In the genomic region with DNA sequence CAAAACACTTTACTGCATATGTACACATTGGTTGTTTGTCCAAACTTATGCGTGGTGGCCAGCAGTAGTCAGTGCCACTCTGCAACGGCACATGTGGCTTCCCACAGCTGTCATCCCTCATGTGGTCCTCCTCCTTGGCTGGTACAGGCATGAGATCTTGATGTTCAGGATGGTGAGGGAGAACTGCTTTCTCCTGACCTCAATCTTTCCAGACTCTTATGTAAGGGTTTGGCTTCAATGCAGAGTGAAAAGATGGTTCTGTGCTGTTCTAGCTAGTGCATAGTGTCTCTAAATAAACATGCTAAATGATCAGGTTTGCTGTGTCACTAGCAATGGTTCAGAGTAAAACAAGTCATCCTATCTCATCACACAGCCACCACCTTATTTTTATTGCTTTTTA, we compare ENCODE assay signal across 28 mouse cellular contexts. TPM values are rescaled to one million over a fixed set of nuclear protein-coding genes. Genes with fewer than 3 reads are reported as not detected.
DNase-seq lines count a peak whose midpoint lies in the region; ATAC-seq and TF ChIP-seq lines count a peak whose summit lies in the region.
"Had no signal": no experiment of that assay in that cellular context is flagged by ENCODE, and none has a peak within 500 bp of the region (broad histone marks: within the 10 kb centered on the region; RNA-seq: fewer than 3 reads in every experiment).

No protein-coding gene starts in this region.

- peak overlapping the region; percentile 85 for H3K27ac ChIP-seq in layer of hippocampus, adult 2 months
- H3K27ac ChIP-seq: embryonic facial prominence, embryonic 12.5 days; embryonic facial prominence, embryonic 15.5 days; heart, embryonic 15.5 days; hindbrain, embryonic 10.5 days; hindbrain, embryonic 13.5 days; intestine, embryonic 15.5 days had no signal

- H3K4me1 ChIP-seq in lung, adult 2 months (ENCODE audit: control insufficient read depth, insufficient read depth, low read length), result no peaks in the 10 kb centered on the region
- H3K4me1 ChIP-seq: embryonic facial prominence, embryonic 12.5 days; embryonic facial prominence, embryonic 15.5 days; heart, embryonic 12.5 days; heart, embryonic 15.5 days; hindbrain, embryonic 10.5 days; hindbrain, embryonic 13.5 days; intestine, embryonic 15.5 days had no signal

- no peak overlapping the region for H3K4me3 ChIP-seq in layer of hippocampus, adult 2 months
- H3K4me3 ChIP-seq in lung, adult 2 months (replicated peaks; ENCODE audit: extremely low read depth, low read depth, low read length), result no peak overlapping the region
- H3K4me3 ChIP-seq: embryonic facial prominence, embryonic 12.5 days; embryonic facial prominence, embryonic 15.5 days; heart, embryonic 12.5 days; heart, embryonic 15.5 days; hindbrain, embryonic 10.5 days; hindbrain, embryonic 13.5 days; intestine, embryonic 15.5 days had no signal

- TF ChIP-seq CTCF in layer of hippocampus, adult 2 months (conservative IDR thresholded peaks at IDR 0.05), result no peak
- TF ChIP-seq CTCF in lung, adult 2 months (IDR thresholded peaks at IDR 0.05; ENCODE audit: insufficient read depth, low read length), result no peak

- ATAC-seq in cerebellum, adult (ENCODE audit: insufficient number of reproducible peaks, low FRiP score, low TSS enrichment), result peak; percentile 72; the same call in 1 of the 2 replicates
- peak; percentile 94 for ATAC-seq in frontal cortex, adult (ENCODE audit: low TSS enrichment)
- ATAC-seq: forebrain, embryonic 14.5 days; forebrain, postnatal 0 days; hindbrain, embryonic 16.5 days; intestine, embryonic 15.5 days; Patski had no signal

- no peak for TF ChIP-seq POLR2A in lung, adult 2 months (IDR thresholded peaks at IDR 0.05; ENCODE audit: borderline replicate concordance, extremely low read depth, low read depth, low read length)

- WGBS in lung, adult 2 months, result 75% methylated on average over 2 of the region's 2 CpGs

- DNase-seq in cerebellum, adult 9-11 months, result no peak
- no peak for DNase-seq in frontal cortex, postnatal 10 days (ENCODE audit: low spot score in 2 of 2)
- no peak for DNase-seq in layer of hippocampus, adult 2 months (ENCODE audit: low spot score in 2 of 2)
- DNase-seq in layer of hippocampus, postnatal 36 days, result no peak
- peak; percentile 29 for DNase-seq in lung, postnatal 36 days
- no peak for DNase-seq in lung, adult 2 months
- DNase-seq: adrenal gland, postnatal 10 days; adrenal gland, postnatal 36 days; cerebellum, adult 11-12 months; cerebellum, postnatal 25 days; forebrain, postnatal 0 days; gastrocnemius, postnatal 10 days; gastrocnemius, postnatal 36 days; heart, postnatal 10 days; heart, postnatal 36 days had no signal

RNA-seq across cellular contexts. Expression of gene Tmem178, which starts 17.3 kb away (rescaled TPM):
- total RNA-seq in layer of hippocampus, adult 2 months (2021), result 100 to 1,000 TPM; 101 to 111 TPM
- total RNA-seq in layer of hippocampus, postnatal 36 days (2021), result 100 to 1,000 TPM; 110 to 111 TPM
- 18.5 and 20.7 TPM in 2 replicates for polyA plus RNA-seq in lung, adult 2 months (2012; rRNA removed)
- total RNA-seq: common myeloid progenitor, adult 5-6 weeks had no signal
